Mouse (Mus musculus): Measurements from ENCODE around the gene Tspyl3.

GRCm38 (mm10) chr2:153175995-153176570 is 49.2 kb downstream of the Tspyl3 start:
- no peak for TF ChIP-seq CTCF (IDR thresholded peaks at IDR 0.05; ENCODE audit: control insufficient read depth, insufficient read depth, insufficient read length)
- TF ChIP-seq CEBPB (IDR thresholded peaks at IDR 0.05; ENCODE audit: low read depth) = no peak
- no peak for TF ChIP-seq MYOD1 (IDR thresholded peaks at IDR 0.05; ENCODE audit: control insufficient read depth, insufficient read length, low read depth)

Measured in C2C12 (cell line).